Mouse (Mus musculus): ENCODE data around the gene Dnttip2.

- no peak for TF ChIP-seq POLR2A (IDR thresholded peaks at IDR 0.05; ENCODE audit: insufficient read depth, low read depth, low read length)
- TF ChIP-seq CTCF (IDR thresholded peaks at IDR 0.05; ENCODE audit: insufficient read depth, low read depth, low read length): no peak
These were observed 56.3 kb downstream of the Dnttip2 start for GRCm38 (mm10) chr3:122330484-122330883.
